ENCODE assay signal across 19 mouse cellular contexts in the genomic region with DNA sequence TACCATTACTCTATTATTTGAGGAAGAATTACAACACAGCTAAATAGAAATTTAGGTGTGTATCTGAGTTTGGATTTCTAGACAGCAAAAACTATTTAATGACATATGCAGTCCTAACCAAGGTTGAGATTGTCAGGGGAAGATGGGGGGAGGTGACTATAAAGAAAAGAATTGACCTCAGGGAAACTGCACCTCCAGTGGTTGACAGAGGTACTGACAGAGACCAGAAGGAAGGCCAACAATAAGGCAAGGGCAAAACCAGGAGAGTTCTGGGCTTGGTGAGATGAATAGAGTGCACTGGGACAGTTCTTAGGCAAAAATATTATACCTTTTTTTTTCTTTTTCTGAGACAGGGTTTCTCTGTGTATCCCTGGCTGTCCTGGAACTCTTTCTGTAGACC.
DNase-seq lines count a peak whose midpoint lies in the region; ATAC-seq and TF ChIP-seq lines count a peak whose summit lies in the region.
"Had no signal": no experiment of that assay in that cellular context is flagged by ENCODE, and none has a peak within 500 bp of the region (broad histone marks: within the 10 kb centered on the region; RNA-seq: fewer than 3 reads in every experiment).

No protein-coding gene starts in this region.

- no peaks in the 10 kb centered on the region for H3K27me3 ChIP-seq in kidney, adult 2 months (replicated peaks; ENCODE audit: control insufficient read depth, insufficient read depth, low read length)
- H3K27me3 ChIP-seq: forebrain, embryonic 15.5 days; liver, embryonic 13.5 days; neural tube, embryonic 13.5 days had no signal

- H3K27ac ChIP-seq in layer of hippocampus, adult 2 months: no peak overlapping the region
- H3K27ac ChIP-seq in kidney, adult 2 months (ENCODE audit: insufficient read depth, low read depth, low read length): no peak overlapping the region
- H3K27ac ChIP-seq: forebrain, embryonic 15.5 days; heart, embryonic 10.5 days; kidney, postnatal 0 days; liver, embryonic 13.5 days; macrophage; neural tube, embryonic 13.5 days had no signal

- DNase-seq in layer of hippocampus, adult 2 months (ENCODE audit: low spot score in 2 of 2): no peak
- no peak for DNase-seq in layer of hippocampus, postnatal 10 days (ENCODE audit: low spot score in 2 of 2)
- peak; percentile 5 for DNase-seq in thymus, postnatal 14 days
- DNase-seq in thymus, postnatal 0 days (ENCODE audit: low spot score): no peak
- peak; percentile 33 for DNase-seq in ZHBTc4 (ENCODE audit: low read depth, low spot score)
- DNase-seq in kidney, adult 2 months: no peak
- DNase-seq in lung, postnatal 25 days (ENCODE audit: low spot score): no peak
- DNase-seq: adrenal gland, adult 2 months; cerebellum, adult 8-10 months; embryo, embryonic 11 days; gastrocnemius, postnatal 10 days; left cerebral cortex, postnatal 4 days; liver, embryonic 13.5 days had no signal

- H3K4me3 ChIP-seq in layer of hippocampus, adult 2 months: no peak overlapping the region
- no peak overlapping the region for H3K4me3 ChIP-seq in kidney, adult 2 months (ENCODE audit: insufficient read depth, low read depth, low read length)
- H3K4me3 ChIP-seq: forebrain, embryonic 15.5 days; heart, embryonic 10.5 days; liver, embryonic 13.5 days; neural tube, embryonic 13.5 days had no signal

- TF ChIP-seq CTCF in layer of hippocampus, adult 2 months (conservative IDR thresholded peaks at IDR 0.05): peak; percentile 58
- no peak for TF ChIP-seq CTCF in kidney, adult 2 months (conservative IDR thresholded peaks at IDR 0.05; ENCODE audit: insufficient read depth, insufficient read length, low read depth, low read length)

- TF ChIP-seq POLR2A in kidney, adult 2 months (IDR thresholded peaks at IDR 0.05; ENCODE audit: low read depth, low read length): no peak

- peak; percentile 88 for ATAC-seq in megakaryocyte-erythroid progenitor cell, adult 5-6 weeks (replicated peaks; ENCODE audit: low FRiP score, low TSS enrichment, poor library complexity, severe bottlenecking)
- ATAC-seq: forebrain, embryonic 15.5 days had no signal

- H3K36me3 ChIP-seq in kidney, adult 2 months (ENCODE audit: control insufficient read depth, insufficient read depth, low read length): no peaks in the 10 kb centered on the region
- H3K36me3 ChIP-seq: forebrain, embryonic 15.5 days; heart, embryonic 10.5 days; liver, embryonic 13.5 days; neural tube, embryonic 13.5 days had no signal

- no peaks in the 10 kb centered on the region for H3K4me1 ChIP-seq in kidney, adult 2 months (ENCODE audit: control insufficient read depth, insufficient read depth, low read length)
- H3K4me1 ChIP-seq: liver, embryonic 13.5 days had no signal

Comparison
In these comparisons a context has a peak if more than half of its experiments do, and no peak if none do; other contexts are left out.
1. DNase-seq: peak in thymus, postnatal 14 days (single experiment) and ZHBTc4 (single experiment); none in layer of hippocampus, adult 2 months (0 of 2), layer of hippocampus, postnatal 10 days (0 of 2), thymus, postnatal 0 days (single experiment), kidney, adult 2 months (single experiment) and lung, postnatal 25 days (single experiment).